Mouse (Mus musculus) CH12.LX (cell line): ENCODE measurements around the gene Kcnq4. TPM values are rescaled to one million over a fixed set of nuclear protein-coding genes. Genes with fewer than 3 reads are reported as not detected.

Experiments
- DNase-seq: peaks from one replicate; pipeline ENCODE4 v3.0.0-alpha.2; 2013; ENCODE audit errors: extremely low read depth
- H3K27ac ChIP-seq: 2 replicates; pipeline ENCODE4 v1.5.1; 2012; ENCODE audit warnings: low read depth, mild to moderate bottlenecking, control low read depth, moderate library complexity; ENCODE audit not compliant: insufficient read depth
- H3K27me3 ChIP-seq: replicated peaks from 2 replicates; pipeline ENCODE3; 2012; ENCODE audit warnings: inconsistent platforms
- H3K36me3 ChIP-seq, 2 experiments: replicated peaks in 1 of 2; 2 replicates each; pipeline versions ENCODE3 to v1.6.1; 2012; ENCODE audit warnings: inconsistent platforms in 1 of 2, low read length in 1 of 2, mild to moderate bottlenecking in 1 of 2, mixed read lengths in 1 of 2, moderate library complexity in 1 of 2; ENCODE audit not compliant: control insufficient read depth in 1 of 2, insufficient read depth in 1 of 2
- H3K4me1 ChIP-seq, 2 experiments: 2 replicates each; pipeline ENCODE4 v1.6.1; 2012; ENCODE audit warnings: inconsistent platforms in 1 of 2, moderate library complexity in 1 of 2; ENCODE audit not compliant: insufficient read depth in 2 of 2, control insufficient read depth in 1 of 2
- H3K4me2 ChIP-seq: 2 replicates; pipeline ENCODE4 v1.6.1; 2012; ENCODE audit warnings: low read depth, mild to moderate bottlenecking, control low read depth; ENCODE audit not compliant: poor library complexity, insufficient read depth, severe bottlenecking
- H3K4me3 ChIP-seq, 3 experiments: fragments of 150-350 bp in 1 of 3; sonication (generic) in 1 of 3; replicated peaks in 1 of 3; 2 replicates each; pipeline versions ENCODE3 to v1.5.1; 2011 to 2012; ENCODE audit warnings: low read depth in 2 of 3, low read length in 2 of 3, mild to moderate bottlenecking in 2 of 3, moderate library complexity in 2 of 3, control low read depth in 1 of 3, improper control_type of control experiment in 1 of 3, inconsistent platforms in 1 of 3, mixed read lengths in 1 of 3; ENCODE audit not compliant: poor library complexity in 1 of 3
- H3K79me2 ChIP-seq: replicated peaks from 2 replicates; pipeline ENCODE4 v1.6.1; 2012; ENCODE audit warnings: mild to moderate bottlenecking, moderate library complexity; ENCODE audit not compliant: control insufficient read depth, poor library complexity, insufficient read depth, severe bottlenecking; ENCODE audit errors: extremely low read depth
- H3K9ac ChIP-seq: 2 replicates; pipeline ENCODE4 v1.6.1; 2012; ENCODE audit warnings: low read depth, mild to moderate bottlenecking, control low read depth, moderate library complexity; ENCODE audit not compliant: insufficient read depth
- H3K9me3 ChIP-seq: replicated peaks from 2 replicates; pipeline ENCODE3; 2012; ENCODE audit warnings: low read length, inconsistent platforms, mixed read lengths
- BHLHE40 ChIP-seq: IDR thresholded peaks from 2 replicates; pipeline ENCODE4 v1.6.1; 2011; ENCODE audit warnings: mild to moderate bottlenecking, low read depth, low read length, improper control_type of control experiment
- CHD2 ChIP-seq: IDR thresholded peaks from 2 replicates; pipeline ENCODE4 v1.6.1; 2011; ENCODE audit warnings: low read length, improper control_type of control experiment
- E2F4 ChIP-seq: IDR thresholded peaks from 2 replicates; pipeline ENCODE4 v1.6.1; 2011; ENCODE audit warnings: low read depth, low read length, improper control_type of control experiment; ENCODE audit not compliant: insufficient replicate concordance
- ELF1 ChIP-seq: IDR thresholded peaks from 2 replicates; pipeline ENCODE4 v1.6.1; 2014; ENCODE audit warnings: low read depth, mild to moderate bottlenecking, inconsistent platforms, low read length, improper control_type of control experiment
- ETS1 ChIP-seq: conservative IDR thresholded peaks from 2 replicates; pipeline ENCODE4 v1.6.1; 2012; ENCODE audit warnings: low read depth, mild to moderate bottlenecking, inconsistent platforms, low read length, improper control_type of control experiment, moderate library complexity
- GABPA ChIP-seq: IDR thresholded peaks from 2 replicates; pipeline ENCODE4 v1.6.1; 2012; ENCODE audit warnings: low read depth, low read length, improper control_type of control experiment, inconsistent platforms; ENCODE audit not compliant: insufficient replicate concordance
- HCFC1 ChIP-seq: IDR thresholded peaks from 2 replicates; pipeline ENCODE4 v1.6.1; 2012; ENCODE audit warnings: low read depth, mild to moderate bottlenecking, inconsistent platforms, low read length, improper control_type of control experiment
- IRF4 ChIP-seq: IDR thresholded peaks from 2 replicates; pipeline ENCODE4 v1.6.1; 2014; ENCODE audit warnings: low read depth, mild to moderate bottlenecking, inconsistent platforms, low read length, improper control_type of control experiment
- JUN ChIP-seq: IDR thresholded peaks from 2 replicates; pipeline ENCODE4 v1.6.1; 2011; ENCODE audit warnings: low read depth, mild to moderate bottlenecking, low read length, improper control_type of control experiment, moderate library complexity; ENCODE audit not compliant: insufficient read depth
- KAT2A ChIP-seq: IDR thresholded peaks from 2 replicates; pipeline ENCODE4 v1.6.1; 2012; ENCODE audit warnings: low read length, improper control_type of control experiment, inconsistent platforms; ENCODE audit not compliant: insufficient replicate concordance
- MAFK ChIP-seq: IDR thresholded peaks from 2 replicates; pipeline ENCODE4 v1.6.1; 2011; ENCODE audit warnings: low read length, improper control_type of control experiment; ENCODE audit not compliant: insufficient replicate concordance
- MAZ ChIP-seq: IDR thresholded peaks from 2 replicates; pipeline ENCODE4 v1.6.1; 2012; ENCODE audit warnings: low read depth, mild to moderate bottlenecking, inconsistent platforms, low read length, improper control_type of control experiment, moderate library complexity
- MEF2A ChIP-seq: IDR thresholded peaks from 2 replicates; pipeline ENCODE4 v1.6.1; 2014; ENCODE audit warnings: low read depth, mild to moderate bottlenecking, inconsistent platforms, low read length, improper control_type of control experiment, borderline replicate concordance
- MXI1 ChIP-seq: IDR thresholded peaks from 2 replicates; pipeline ENCODE4 v1.6.1; 2011; ENCODE audit warnings: mild to moderate bottlenecking, low read depth, low read length, improper control_type of control experiment
- NELFE ChIP-seq: IDR thresholded peaks from 2 replicates; pipeline ENCODE4 v1.6.1; 2011; ENCODE audit warnings: low read depth, low read length, improper control_type of control experiment
- NRF1 ChIP-seq: IDR thresholded peaks from 2 replicates; pipeline ENCODE4 v1.6.1; 2014; ENCODE audit warnings: low read depth, mild to moderate bottlenecking, inconsistent platforms, low read length, improper control_type of control experiment, moderate library complexity
- PAX5 ChIP-seq: IDR thresholded peaks from 2 replicates; pipeline ENCODE4 v1.6.1; 2012; ENCODE audit warnings: low read length, inconsistent platforms, mixed read lengths
- POLR2A ChIP-seq: IDR thresholded peaks from 2 replicates; pipeline ENCODE4 v1.6.1; 2011; ENCODE audit warnings: low read depth, mild to moderate bottlenecking, improper control_type of control experiment, low read length
- POLR2AphosphoS2 ChIP-seq: IDR thresholded peaks from 2 replicates; pipeline ENCODE4 v1.6.1; 2011; ENCODE audit warnings: low read depth, low read length, improper control_type of control experiment
- RAD21 ChIP-seq: IDR thresholded peaks from 2 replicates; pipeline ENCODE4 v1.6.1; 2011; ENCODE audit warnings: low read depth, mild to moderate bottlenecking, low read length, improper control_type of control experiment, moderate library complexity
- RCOR1 ChIP-seq: conservative IDR thresholded peaks from 2 replicates; pipeline ENCODE4 v1.6.1; 2012; ENCODE audit warnings: low read depth, mild to moderate bottlenecking, inconsistent platforms, low read length, improper control_type of control experiment
- SMC3 ChIP-seq: IDR thresholded peaks from 2 replicates; pipeline ENCODE4 v1.6.1; 2011; ENCODE audit warnings: low read depth, low read length, improper control_type of control experiment
- TBP ChIP-seq: conservative IDR thresholded peaks from 2 replicates; pipeline ENCODE4 v1.6.1; 2011; ENCODE audit warnings: low read depth, low read length, improper control_type of control experiment
- TCF12 ChIP-seq: IDR thresholded peaks from 2 replicates; pipeline ENCODE4 v1.6.1; 2014; ENCODE audit warnings: low read depth, mild to moderate bottlenecking, inconsistent platforms, low read length, improper control_type of control experiment
- ZC3H11A ChIP-seq: IDR thresholded peaks from 2 replicates; pipeline ENCODE4 v1.6.1; 2012; ENCODE audit warnings: low read depth, mild to moderate bottlenecking, inconsistent platforms, low read length, improper control_type of control experiment
- ZMIZ1 ChIP-seq: IDR thresholded peaks from 2 replicates; pipeline ENCODE4 v1.6.1; 2012; ENCODE audit warnings: low read depth, mild to moderate bottlenecking, inconsistent platforms, low read length, improper control_type of control experiment
- dilution Hi-C: fragments of 300-500 bp; cut with MboI; formaldehyde crosslinking; loops from 2 replicates; pipeline ENCODE4 v1.14.3; 2020; ENCODE audit warnings: low sequenced_read_pairs; ENCODE audit not compliant: extremely low pct_unique_long_range_greater_than_20kb, extremely low pct_ligation_motif_present
- in situ Hi-C: fragments of 300-500 bp; cut with MboI; formaldehyde crosslinking; loops from 3 replicates; pipeline ENCODE4 v1.14.3; 2019; ENCODE audit warnings: low sequenced_read_pairs, low pct_ligation_motif_present, low pct_unique_long_range_greater_than_20kb, mixed read lengths
- polyA plus RNA-seq: library from polyadenylated mRNA; unstranded; fragments of >175 nt; gene quantifications from 2 replicates; pipeline ENCODE4 v1.2.1, GENCODE M21; 2012; ENCODE audit warnings: low read depth; ENCODE audit not compliant: insufficient read length
- total RNA-seq, 2 experiments: library from RNA; depleted of rRNA; stranded (reverse); fragments of 300-350 nt in 1 of 2; fragments of >200 nt in 1 of 2; gene quantifications; 2 replicates each; pipeline ENCODE4 v1.2.3; 2012 to 2014

Gene Kcnq4
- total and polyA plus RNA-seq, 3 experiments: 0.08 to 0.10 TPM; not detected in 1

GRCm38 (mm10) chr4:120746552-120747150, 1.8 kb downstream of the Kcnq4 start:
- H3K4me1 ChIP-seq: no peaks in the 10 kb centered on the region
- H3K27me3 ChIP-seq: peaks cover 90% of the 10 kb centered on the region
- H3K4me3 ChIP-seq: peak overlapping the region in 1 of 3 experiments; percentile 50
- no peak overlapping the region for H3K27ac ChIP-seq
- dilution Hi-C loops (no loop called here), in situ Hi-C loops (no loop called here)
- no peaks in the 10 kb centered on the region for H3K9me3 ChIP-seq
- no peaks in the 10 kb centered on the region for H3K79me2 ChIP-seq
- H3K9ac ChIP-seq: 0 out of 2 replicates have a peak overlapping the region, but pooled peaks have one; percentile 28
- TF ChIP-seq JUN: no peak
- 0 out of 2 replicates have a peak, but pooled peaks have one; percentile 21 for TF ChIP-seq NRF1
- no peak for TF ChIP-seq ZMIZ1
- TF ChIP-seq GABPA: no peak
- no peak for TF ChIP-seq ELF1
- TF ChIP-seq MAZ: no peak
- TF ChIP-seq NELFE: no peak
- no peak for TF ChIP-seq IRF4
- no peak for TF ChIP-seq MXI1
- TF ChIP-seq, all 38 proteins: peak for 1
- Histone ChIP-seq H3K36me3 (no peaks in the 10 kb centered on the region), H3K4me2 (peak overlapping the region; percentile 98)
- no peak for DNase-seq

- Histone ChIP-seq H3K27ac (no peak overlapping the region), H3K9me3 (no peaks in the 10 kb centered on the region), H3K27me3 (peaks cover 88% of the 10 kb centered on the region), H3K36me3 (no peaks in the 10 kb centered on the region), H3K9ac (no peak overlapping the region), H3K4me1 (peaks cover 0 to 3% of the 10 kb centered on the region in 2 experiments; a peak in 2 of 4 replicates), H3K79me2 (no peaks in the 10 kb centered on the region), H3K4me2 (no peak overlapping the region), H3K4me3 (no peak overlapping the region)
- in situ Hi-C loops: no loop called here
- dilution Hi-C loops: no loop called here
- no peak for DNase-seq
- TF ChIP-seq NELFE (no peak), RCOR1 (no peak), TCF12 (no peak), ZC3H11A (no peak), ETS1 (no peak), SMC3 (no peak), POLR2A (no peak), RAD21 (no peak), PAX5 (no peak), IRF4 (no peak), CHD2 (no peak), BHLHE40 (no peak), TBP (no peak), KAT2A (no peak), POLR2AphosphoS2 (no peak), MEF2A (no peak), HCFC1 (no peak), MAFK (no peak), E2F4 (no peak)
Measured at GRCm38 (mm10) chr4:120745731-120746551, 2.5 kb downstream of the Kcnq4 start.
